Mouse (Mus musculus) kidney, postnatal 25 days (tissue): ENCODE data around the gene Irf8.
A peak's percentile ranks its signal among the peaks of the same experiment; 100 is the strongest.

ENCODE experiments used
- DNase-seq, 2 experiments: peaks; one replicate each; pipeline ENCODE4 v3.0.0; 2021; ENCODE audit warnings: mixed read lengths in 2 of 2

Irf8 gene

DNA sequence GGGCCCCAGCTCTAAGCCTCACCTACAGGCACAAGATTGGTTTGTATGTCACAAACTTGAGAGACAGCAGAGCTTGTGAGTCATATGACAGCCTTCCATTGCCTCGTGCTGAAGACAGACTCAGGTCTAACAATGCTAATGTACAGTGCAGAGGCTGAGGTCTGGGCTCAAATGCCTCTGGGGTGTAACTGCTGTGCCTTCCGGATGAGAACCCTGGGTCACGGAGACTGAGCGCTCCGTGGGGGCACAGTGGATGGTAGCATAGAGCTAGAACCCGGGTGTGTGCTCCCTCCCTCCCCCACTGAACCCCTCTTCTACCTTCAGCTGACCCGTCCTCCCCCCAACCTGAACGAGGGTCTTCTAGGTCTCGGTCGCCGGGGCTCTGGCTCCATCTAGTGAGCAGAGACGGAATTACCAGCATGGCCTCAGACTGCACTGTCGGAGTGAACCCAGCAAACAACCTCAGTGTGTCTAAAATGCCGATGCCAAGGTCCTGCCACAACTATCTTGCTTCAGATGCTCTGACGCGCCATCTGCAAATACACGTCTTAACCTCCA, 64.2 kb downstream of the Irf8 start:
- peak; percentile 69 to 75 for DNase-seq

DNA sequence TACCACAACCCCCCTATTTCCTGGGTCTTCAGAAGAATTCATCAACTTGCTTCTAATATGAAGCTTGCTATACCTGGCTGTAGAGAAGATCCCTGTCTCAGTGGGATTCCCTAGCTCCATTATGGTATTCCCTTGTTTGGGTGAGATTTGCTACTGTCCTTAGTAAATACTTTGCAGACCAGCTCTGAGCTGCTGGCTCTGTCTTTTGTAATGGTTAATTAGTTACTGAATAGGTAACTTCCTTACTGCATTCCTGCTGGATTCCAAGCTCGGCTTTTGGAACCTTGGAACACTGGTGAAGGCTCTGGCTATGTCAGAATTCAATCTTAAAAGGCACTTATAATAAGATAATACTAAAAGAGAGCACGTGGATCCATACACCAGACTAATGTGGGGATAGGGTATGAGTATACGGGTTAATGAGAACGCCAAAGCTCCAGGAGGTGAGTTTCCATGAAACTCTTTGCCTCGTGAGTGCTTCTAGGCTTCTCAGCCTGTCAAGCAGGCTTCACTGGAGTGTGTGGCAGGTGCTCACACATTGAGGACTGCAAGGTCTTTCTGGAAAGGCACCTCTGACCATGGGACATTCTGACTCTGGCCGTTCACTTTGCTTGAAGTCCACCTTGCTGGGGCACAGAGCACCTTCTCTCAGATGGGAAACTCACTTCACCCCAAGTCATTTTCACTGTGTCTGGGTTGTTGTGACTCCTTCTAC, 67.7 kb downstream of the Irf8 start:
- DNase-seq: peak; percentile 45 to 70

DNA sequence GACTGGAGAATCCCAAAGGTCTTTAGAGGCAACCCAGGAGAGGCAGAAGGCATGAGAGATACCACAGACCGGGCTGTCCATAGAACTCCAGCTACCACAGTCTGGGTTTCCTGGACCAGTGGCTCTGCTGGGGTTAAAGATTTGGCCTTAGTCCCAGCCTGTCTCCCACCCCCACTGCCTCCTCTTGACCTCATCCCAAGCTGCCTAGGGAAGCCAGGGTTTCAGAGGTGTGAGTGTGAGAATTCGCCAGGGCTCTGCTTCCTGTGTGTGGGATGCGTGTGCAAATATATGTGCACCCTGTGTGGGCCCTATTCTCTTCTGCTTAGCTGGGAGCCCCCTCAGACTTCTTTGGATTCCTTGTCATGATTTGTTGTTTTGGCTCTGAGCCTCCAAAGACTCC, 68.6 kb downstream of the Irf8 start:
- DNase-seq: no peak
